Mouse (Mus musculus) G1E (cell line): ENCODE data around the gene Gba.

Experiments
- CTCF ChIP-seq: IDR thresholded peaks from 2 replicates; pipeline ENCODE4 v1.5.1; 2012; ENCODE audit warnings: low read depth, low read length, inconsistent platforms, mixed read lengths
- GATA1 ChIP-seq: IDR thresholded peaks from 2 replicates; pipeline ENCODE4 v1.6.1; 2012; ENCODE audit warnings: borderline replicate concordance, low read length, inconsistent platforms, mixed read lengths
- GATA2 ChIP-seq: IDR thresholded peaks from 2 replicates; pipeline ENCODE4 v1.6.1; 2012; ENCODE audit warnings: low read depth, low read length, inconsistent platforms, borderline replicate concordance
- POLR2AphosphoS5 ChIP-seq: IDR thresholded peaks from 2 replicates; pipeline ENCODE4 v1.6.1; 2012; ENCODE audit warnings: low read depth, low read length, inconsistent platforms; ENCODE audit not compliant: insufficient replicate concordance
- TAL1 ChIP-seq: conservative IDR thresholded peaks from 2 replicates; pipeline ENCODE4 v1.6.1; 2012; ENCODE audit warnings: low read depth, low read length, inconsistent platforms, mixed read lengths

DNA sequence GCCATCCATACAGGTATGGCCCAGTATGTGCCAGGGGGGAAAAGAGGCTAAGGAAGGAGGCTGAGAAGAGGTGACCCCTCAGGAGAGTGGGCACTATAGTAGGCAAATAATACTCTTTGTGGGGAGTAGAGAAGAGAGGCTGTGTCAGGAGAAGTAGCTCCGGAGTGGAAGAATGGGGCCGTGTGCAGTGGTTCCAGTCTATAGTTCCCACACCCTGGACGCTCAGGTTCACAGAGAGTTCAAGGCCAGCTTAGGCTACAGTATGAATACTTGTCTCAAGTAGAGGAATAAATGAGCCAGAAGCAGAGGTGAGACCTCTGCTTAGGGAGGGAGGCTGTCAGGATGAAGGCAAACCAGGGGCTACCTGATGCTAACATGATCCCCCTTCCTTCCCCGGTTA lies 26.5 kb downstream of the Gba start:
- TF ChIP-seq CTCF (no peak), TAL1 (no peak), GATA1 (no peak), GATA2 (no peak), POLR2AphosphoS5 (no peak)
